Comparison of ENCODE assay signal across 24 mouse cellular contexts in genomic region chr10:20155401-20155800, GRCm38 (mm10). TPM values are rescaled to one million over a fixed set of nuclear protein-coding genes. Genes with fewer than 3 reads are reported as not detected.
DNase-seq lines count a peak whose midpoint lies in the region; ATAC-seq and TF ChIP-seq lines count a peak whose summit lies in the region.
"Had no signal": no experiment of that assay in that cellular context is flagged by ENCODE, and none has a peak within 500 bp of the region (broad histone marks: within the 10 kb centered on the region; RNA-seq: fewer than 3 reads in every experiment).

No protein-coding gene starts in this region.

- no peak for TF ChIP-seq CTCF in left cerebral cortex, adult 2 months (IDR thresholded peaks at IDR 0.05)
- no peak for TF ChIP-seq CTCF in MEL (IDR thresholded peaks at IDR 0.05 in 2 of 3, conservative IDR thresholded peaks at IDR 0.05 in 1 of 3; ENCODE audit: control insufficient read depth in 1 of 3, insufficient read depth in 1 of 3, low read depth in 2 of 3, low read length in 3 of 3, poor library complexity in 1 of 3, severe bottlenecking in 1 of 3)
- no peak for TF ChIP-seq CTCF in liver, postnatal 0 days (IDR thresholded peaks at IDR 0.05; ENCODE audit: low read depth)

- no peaks in the 10 kb centered on the region for H3K9me3 ChIP-seq in MEL (replicated peaks; ENCODE audit: insufficient read depth, low read length)
- H3K9me3 ChIP-seq in liver, postnatal 0 days (ENCODE audit: low read length), result no peaks in the 10 kb centered on the region
- H3K9me3 ChIP-seq: embryonic facial prominence, embryonic 13.5 days; forebrain, embryonic 15.5 days; heart, embryonic 10.5 days; hindbrain, embryonic 13.5 days; limb, embryonic 13.5 days; midbrain, embryonic 10.5 days had no signal

- no peak for TF ChIP-seq POLR2A in MEL (IDR thresholded peaks at IDR 0.05; ENCODE audit: control insufficient read depth in 1 of 2, insufficient read depth in 1 of 2, low read depth in 1 of 2, low read length in 2 of 2, poor library complexity in 1 of 2)

- 0 out of 2 replicates have a peak overlapping the region, but pooled peaks have one; percentile 7 for H3K9ac ChIP-seq in MEL (ENCODE audit: control insufficient read depth, low read depth, low read length, poor library complexity, severe bottlenecking)
- no peak overlapping the region for H3K9ac ChIP-seq in liver, postnatal 0 days (replicated peaks)
- H3K9ac ChIP-seq: embryonic facial prominence, embryonic 13.5 days; forebrain, embryonic 15.5 days; hindbrain, embryonic 13.5 days; limb, embryonic 13.5 days had no signal

- H3K27me3 ChIP-seq in MEL (ENCODE audit: control insufficient read depth in 1 of 2, insufficient read depth in 2 of 2, low read length in 2 of 2), result peaks cover 0 to 2% of the 10 kb centered on the region in 2 experiments; a peak in 1 of 4 replicates
- H3K27me3 ChIP-seq in liver, postnatal 0 days (ENCODE audit: insufficient read depth, low read length), result 0 out of 2 replicates have a peak, but pooled peaks cover under 1% of the 10 kb centered on the region

- H3K36me3 ChIP-seq in MEL (ENCODE audit: control insufficient read depth in 1 of 2, insufficient read depth in 2 of 2, low read length in 2 of 2), result peaks cover 0 to 2% of the 10 kb centered on the region in 2 experiments; a peak in 2 of 4 replicates
- H3K36me3 ChIP-seq in liver, postnatal 0 days (replicated peaks; ENCODE audit: insufficient read depth, low read length), result no peaks in the 10 kb centered on the region
- H3K36me3 ChIP-seq: embryonic facial prominence, embryonic 13.5 days; forebrain, embryonic 15.5 days; heart, embryonic 10.5 days; hindbrain, embryonic 13.5 days; limb, embryonic 13.5 days; midbrain, embryonic 10.5 days had no signal

- intact Hi-C loops in left cerebral cortex, adult 2 months (cut with DNase I), result loop anchor here (5.0 kb wide), 1 partner anchor 87 kb away; no protein-coding TSS in a partner anchor

- peak overlapping the region; percentile 63 for H3K27ac ChIP-seq in left cerebral cortex, adult 2 months
- H3K27ac ChIP-seq in MEL (ENCODE audit: control insufficient read depth, low read depth, low read length), result no peak overlapping the region
- no peak overlapping the region for H3K27ac ChIP-seq in liver, postnatal 0 days (ENCODE audit: low read depth)
- H3K27ac ChIP-seq: embryonic facial prominence, embryonic 13.5 days; forebrain, embryonic 15.5 days; heart, embryonic 10.5 days; hindbrain, embryonic 13.5 days; limb, embryonic 13.5 days; midbrain, embryonic 10.5 days had no signal

- no peak overlapping the region for H3K4me3 ChIP-seq in left cerebral cortex, adult 2 months
- peak overlapping the region; percentile 8 to 33; a peak in 3 of 4 replicates for H3K4me3 ChIP-seq in MEL (ENCODE audit: control insufficient read depth in 1 of 2, insufficient read depth in 1 of 2, low read depth in 2 of 2, low read length in 2 of 2)
- no peak overlapping the region for H3K4me3 ChIP-seq in liver, postnatal 0 days (ENCODE audit: low read depth, low read length)
- H3K4me3 ChIP-seq: embryonic facial prominence, embryonic 13.5 days; forebrain, embryonic 15.5 days; heart, embryonic 10.5 days; hindbrain, embryonic 13.5 days; limb, embryonic 13.5 days; midbrain, embryonic 10.5 days had no signal

- H3K4me2 ChIP-seq in liver, postnatal 0 days (ENCODE audit: low read depth, low read length), result no peak overlapping the region
- H3K4me2 ChIP-seq: embryonic facial prominence, embryonic 13.5 days; forebrain, embryonic 15.5 days; hindbrain, embryonic 13.5 days; limb, embryonic 13.5 days had no signal

- no peaks in the 10 kb centered on the region for H3K79me2 ChIP-seq in MEL (ENCODE audit: control insufficient read depth, insufficient read depth, low read length, poor library complexity)

- ATAC-seq in liver, postnatal 0 days, result 0 out of 2 replicates have a peak, but pooled peaks have one; percentile 21
- ATAC-seq: CD4-positive, CD25-positive, alpha-beta regulatory T cell, adult 4 months; forebrain, embryonic 15.5 days; inflammation-experienced regulatory T-cells, adult 6 months had no signal

- WGBS in liver, postnatal 0 days (ENCODE audit: insufficient replicate concordance), result 40% methylated on average over 7 of the region's 7 CpGs

- no peak for TF ChIP-seq RAD21 in MEL (IDR thresholded peaks at IDR 0.05; ENCODE audit: low read depth, low read length)

- H3K4me1 ChIP-seq in MEL (ENCODE audit: control insufficient read depth in 1 of 2, insufficient read depth in 2 of 2, low read length in 2 of 2), result peaks cover 0 to 6% of the 10 kb centered on the region in 2 experiments; a peak in 1 of 4 replicates
- H3K4me1 ChIP-seq in liver, postnatal 0 days (ENCODE audit: insufficient read depth), result peaks cover 6% of the 10 kb centered on the region; the same call in 1 of the 2 replicates
- H3K4me1 ChIP-seq: embryonic facial prominence, embryonic 13.5 days; forebrain, embryonic 15.5 days; hindbrain, embryonic 13.5 days; limb, embryonic 13.5 days had no signal

- peak; percentile 32 to 43 for DNase-seq in adrenal gland, adult (ENCODE audit: inconsistent age in 2 of 2, low spot score in 1 of 2)
- no peak for DNase-seq in adrenal gland, adult 8-10 months
- no peak for DNase-seq in left cerebral cortex, adult 2 months (ENCODE audit: extremely low spot score in 1 of 2, low spot score in 2 of 2)
- no peak for DNase-seq in left cerebral cortex, adult 18-20 months (ENCODE audit: low spot score in 2 of 2)
- DNase-seq in MEL (ENCODE audit: low read depth, low spot score), result peak; percentile 53
- no peak for DNase-seq in liver, postnatal 0 days
- DNase-seq in kidney, postnatal 10 days, result no peak
- no peak for DNase-seq in spleen, postnatal 36 days (ENCODE audit: low spot score in 2 of 2)
- DNase-seq: adrenal gland, postnatal 10 days; cerebellum, adult 8-10 months; kidney, adult 8-10 months; kidney, postnatal 4 days; lung, postnatal 10 days; retina, postnatal 1 day; right cerebral cortex, postnatal 4 days; thymus, postnatal 4 days had no signal

- TF ChIP-seq EP300 in MEL (IDR thresholded peaks at IDR 0.05; ENCODE audit: low read depth in 1 of 2, low read length in 2 of 2), result 0 out of 4 replicates have a peak, but pooled peaks of 1 of the 2 experiments have one; percentile 13
- TF ChIP-seq EP300 in liver, postnatal 0 days (IDR thresholded peaks at IDR 0.05; ENCODE audit: low read depth), result no peak

TF ChIP-seq in MEL, 35 proteins besides CTCF, POLR2A, EP300 and RAD21:
- TF ChIP-seq GATA1 (IDR thresholded peaks at IDR 0.05; ENCODE audit: low read depth, low read length) (peak; percentile 26; the same call in 1 of the 2 replicates), TCF12 (IDR thresholded peaks at IDR 0.05; ENCODE audit: low read depth, low read length) (peak; percentile 45; the same call in 1 of the 2 replicates), TAL1 (IDR thresholded peaks at IDR 0.05; ENCODE audit: low read length) (peak; percentile 52), POLR2AphosphoS5 (IDR thresholded peaks at IDR 0.05; ENCODE audit: borderline replicate concordance, low read depth, low read length) (no peak)

RNA-seq across cellular contexts. Expression of gene Map7, which starts 7.1 kb away (rescaled TPM):
- 10 to 100 TPM; 15.5 to 35.4 (median 22.3) TPM for total RNA-seq in adrenal gland, adult 8-10 months (2022)
- 100 to 1,000 TPM; 102 to 118 TPM for total RNA-seq in left cerebral cortex, adult 2 months (2021)
- 100 to 1,000 TPM; 107 to 113 TPM for total RNA-seq in left cerebral cortex, adult 18-20 months (2021)
- 2.7 and 3.1 TPM in 2 replicates for total RNA-seq in MEL (2012; rRNA removed)
- 1 to 10 TPM in 1 of 2 experiments, not detected in 1; 9.5 TPM for polyA plus RNA-seq in MEL (2012; ENCODE audit: insufficient read depth in 1 of 2, insufficient read length in 2 of 2, low read depth in 1 of 2, low replicate concordance in 2 of 2, missing spikeins in 1 of 2)
- polyA plus RNA-seq in liver, postnatal 0 days (2015; fragmentation: Nextera tagmentation; extraction: Ambion mirVana), result 6.1 and 6.8 TPM in 2 replicates

Comparison
In these comparisons a context has a peak if more than half of its experiments do, and no peak if none do; other contexts are left out.
1. DNase-seq: peak in adrenal gland, adult (2 of 2) and MEL (single experiment); none in adrenal gland, adult 8-10 months (single experiment), left cerebral cortex, adult 2 months (0 of 2), left cerebral cortex, adult 18-20 months (0 of 2), liver, postnatal 0 days (single experiment), kidney, postnatal 10 days (single experiment) and spleen, postnatal 36 days (0 of 2).
2. H3K4me3 ChIP-seq: peak in MEL (2 of 2); none in left cerebral cortex, adult 2 months (single experiment) and liver, postnatal 0 days (single experiment).